Mouse (Mus musculus) heart, postnatal 36 days (tissue): ENCODE measurements around the gene Tyw1. TPM values are rescaled to one million over a fixed set of nuclear protein-coding genes. Genes with fewer than 3 reads are reported as not detected.
A peak's percentile ranks its signal among the peaks of the same experiment; 100 is the strongest.

Experiments
- DNase-seq, 2 experiments: peaks; one replicate each; pipeline ENCODE4 v3.0.0; 2021 to 2022
- intact Hi-C: fragments of 180-260 bp; cut with DNase I; formaldehyde crosslinking; loops from one replicate; pipeline ENCODE4 v1.15.1; 2025
- total RNA-seq, 2 experiments: library from RNA; stranded (reverse); gene quantifications; 2 replicates each; pipeline ENCODE4 v1.2.3; 2021

Tyw1 gene
- total RNA-seq, 2 experiments from 2014 or later = 8.6 to 10.2 TPM

GRCm38 (mm10) chr5:130257303-130257702, 1.9 kb downstream of the Tyw1 start:
- DNase-seq = no peak
- intact Hi-C loops = loop anchor here (5.0 kb wide), 2 partner anchors 540 to 1240 kb away; partner anchors contain the start of gene Mrps17

GRCm38 (mm10) chr5:130263454-130263853, 8.0 kb downstream of the Tyw1 start:
- intact Hi-C loops = no loop called here
- no peak for DNase-seq

GRCm38 (mm10) chr5:130264433-130265005, 9.1 kb downstream of the Tyw1 start:
- intact Hi-C loops = no loop called here
- no peak for DNase-seq

- intact Hi-C loops = no loop called here
- no peak for DNase-seq
These were observed 11.2 kb downstream of the Tyw1 start for GRCm38 (mm10) chr5:130266651-130267050.

GRCm38 (mm10) chr5:130267316-130267715, 11.9 kb downstream of the Tyw1 start:
- DNase-seq = no peak
- intact Hi-C loops = no loop called here

- intact Hi-C loops = no loop called here
- DNase-seq = no peak
These were observed 13.6 kb downstream of the Tyw1 start for GRCm38 (mm10) chr5:130268976-130269375.

GRCm38 (mm10) chr5:130272344-130272743, 16.9 kb downstream of the Tyw1 start:
- DNase-seq = no peak
- intact Hi-C loops = no loop called here

- intact Hi-C loops = no loop called here
- no peak for DNase-seq
These were observed 17.6 kb downstream of the Tyw1 start for GRCm38 (mm10) chr5:130273046-130273445.

GRCm38 (mm10) chr5:130275509-130275908, 20.1 kb downstream of the Tyw1 start:
- intact Hi-C loops = loop anchor here (1.0 kb wide), 1 partner anchor 578 kb away; no protein-coding TSS in a partner anchor
- peak; percentile 28 to 31 for DNase-seq

- intact Hi-C loops = no loop called here
- no peak for DNase-seq
These were observed 22.6 kb downstream of the Tyw1 start for GRCm38 (mm10) chr5:130278011-130278472.

- intact Hi-C loops = no loop called here
- DNase-seq = no peak
These were observed 27.8 kb downstream of the Tyw1 start for GRCm38 (mm10) chr5:130283079-130283732.

GRCm38 (mm10) chr5:130288106-130288505, 32.7 kb downstream of the Tyw1 start:
- intact Hi-C loops = no loop called here
- DNase-seq = no peak

- no peak for DNase-seq
- intact Hi-C loops = loop anchor here (10.0 kb wide), 1 partner anchor 1145 kb away; no protein-coding TSS in a partner anchor
These were observed 34.8 kb downstream of the Tyw1 start for GRCm38 (mm10) chr5:130290242-130290641.

GRCm38 (mm10) chr5:130290775-130291174, 35.4 kb downstream of the Tyw1 start:
- DNase-seq = no peak
- intact Hi-C loops = loop anchor here (10.0 kb wide), 1 partner anchor 1144 kb away; no protein-coding TSS in a partner anchor

- intact Hi-C loops = loop anchor here (10.0 kb wide), 1 partner anchor 1142 kb away; no protein-coding TSS in a partner anchor
- no peak for DNase-seq
These were observed 37.6 kb downstream of the Tyw1 start for GRCm38 (mm10) chr5:130292976-130293375.

- DNase-seq = no peak
- intact Hi-C loops = loop anchor here (10.0 kb wide), 1 partner anchor 1141 kb away; no protein-coding TSS in a partner anchor
These were observed 38.5 kb downstream of the Tyw1 start for GRCm38 (mm10) chr5:130293941-130294340.

GRCm38 (mm10) chr5:130294598-130294997, 39.2 kb downstream of the Tyw1 start:
- intact Hi-C loops = loop anchor here (10.0 kb wide), 1 partner anchor 1140 kb away; no protein-coding TSS in a partner anchor
- DNase-seq = no peak

GRCm38 (mm10) chr5:130296071-130296470, 40.7 kb downstream of the Tyw1 start:
- intact Hi-C loops = loop anchor here (10.0 kb wide), 1 partner anchor 1139 kb away; no protein-coding TSS in a partner anchor

GRCm38 (mm10) chr5:130298831-130299460, 43.5 kb downstream of the Tyw1 start:
- DNase-seq = no peak
- intact Hi-C loops = loop anchor here (10.0 kb wide), 1 partner anchor 1136 kb away; no protein-coding TSS in a partner anchor

More at GRCm38 (mm10) chr5:130296071-130296470, 40.7 kb downstream of the Tyw1 start:
- no peak for DNase-seq

GRCm38 (mm10) chr5:130299526-130299925, 44.1 kb downstream of the Tyw1 start:
- DNase-seq = no peak
- intact Hi-C loops = loop anchor here (10.0 kb wide), 1 partner anchor 1135 kb away; no protein-coding TSS in a partner anchor

GRCm38 (mm10) chr5:130303611-130304010, 48.2 kb downstream of the Tyw1 start:
- DNase-seq = no peak
- intact Hi-C loops = no loop called here
